Mouse (Mus musculus): ENCODE results near the gene Gm6309.
"Not testable (repeated sequence)": the region's sequence is repeated elsewhere in the genome, so short reads cannot be mapped to it uniquely, and the experiment has no call there.

The Gm6309 gene

DNA sequence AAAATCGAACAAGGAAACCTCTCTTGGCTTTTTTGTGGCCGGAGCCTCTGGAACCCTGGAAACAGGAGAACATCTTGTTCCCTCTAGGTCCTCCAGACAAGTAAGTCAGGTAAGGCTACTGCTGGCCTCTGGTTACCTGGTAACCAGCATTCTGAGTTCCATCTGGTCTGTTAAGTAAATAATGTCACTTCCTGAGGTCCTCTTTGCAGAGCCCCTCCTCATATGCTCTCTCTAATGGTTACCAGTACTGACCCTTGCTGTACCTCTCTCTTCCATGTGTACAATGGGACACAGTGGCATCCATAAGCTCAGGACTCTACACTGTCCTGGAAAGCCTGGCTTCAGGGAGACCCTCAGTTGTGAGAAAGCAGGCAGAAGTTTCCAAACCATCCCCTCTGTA, at the start of gene Gm6309:
TSS of gene Gm6309 (minus strand) at position 101 of the 400 bp plus-strand sequence.
- in situ Hi-C loops (cut with MseI, MboI), result not testable (repeated sequence)

DNA sequence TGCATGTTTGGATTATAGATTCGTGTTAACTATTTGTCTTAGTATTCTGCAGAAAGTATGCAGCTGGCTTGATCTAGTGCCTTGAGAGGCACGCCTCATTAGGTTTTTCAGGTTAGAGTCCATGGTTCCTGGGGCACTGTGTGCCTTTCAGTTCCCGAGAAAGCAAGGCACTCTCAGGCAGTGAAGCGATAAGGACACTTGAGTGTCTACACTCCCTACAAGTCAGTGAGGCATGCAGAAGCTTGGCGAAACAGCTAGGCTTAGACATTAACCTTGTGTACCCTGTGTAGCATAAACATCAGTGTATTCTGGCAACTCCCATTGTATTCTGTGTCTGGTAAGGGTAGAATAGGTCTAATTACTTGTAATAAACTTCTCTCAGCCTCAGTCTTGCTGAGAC, 35.0 kb upstream of the Gm6309 start:
- in situ Hi-C loops (cut with MseI, MboI), result no loop called here

DNA sequence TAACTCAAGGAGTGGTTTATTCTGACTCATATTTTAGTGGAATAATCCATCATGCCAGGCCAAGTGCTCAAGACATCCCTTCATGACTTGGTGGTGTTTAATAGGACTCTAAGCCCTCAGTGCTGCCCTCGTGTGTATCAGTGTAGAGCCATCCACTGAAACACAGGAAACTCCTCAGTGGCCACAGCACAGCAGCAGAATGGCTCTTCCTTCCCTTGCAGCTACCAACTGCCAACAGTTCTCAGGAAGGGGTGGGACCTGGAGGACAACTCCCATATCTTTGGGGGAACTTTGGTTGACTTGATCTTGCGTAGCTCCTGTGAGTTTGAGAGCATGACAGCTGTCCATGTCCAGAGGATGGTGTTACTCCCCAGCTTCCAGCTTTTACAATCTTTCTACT, 33.4 kb upstream of the Gm6309 start:
- in situ Hi-C loops (cut with MseI, MboI), result no loop called here

DNA sequence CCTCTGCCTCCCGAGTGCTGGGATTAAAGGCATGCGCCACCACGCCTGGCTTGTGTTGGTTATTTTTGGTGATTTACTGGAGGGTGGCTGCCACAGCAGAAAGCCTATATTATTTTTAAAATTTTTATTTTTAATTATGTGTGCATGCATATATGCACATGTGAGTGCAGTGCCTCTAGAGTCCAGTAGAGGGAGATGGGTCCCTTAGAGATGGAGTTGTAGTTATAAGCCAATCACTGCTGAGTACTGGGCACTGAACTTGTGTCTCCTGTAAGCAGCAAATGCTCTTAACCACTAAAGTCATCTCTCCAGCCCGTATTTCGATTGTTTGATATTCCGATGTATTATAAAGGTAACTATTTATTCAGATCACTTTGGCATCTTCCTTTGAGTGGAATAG, 30.1 kb upstream of the Gm6309 start:
- in situ Hi-C loops (cut with MseI, MboI), result no loop called here

DNA sequence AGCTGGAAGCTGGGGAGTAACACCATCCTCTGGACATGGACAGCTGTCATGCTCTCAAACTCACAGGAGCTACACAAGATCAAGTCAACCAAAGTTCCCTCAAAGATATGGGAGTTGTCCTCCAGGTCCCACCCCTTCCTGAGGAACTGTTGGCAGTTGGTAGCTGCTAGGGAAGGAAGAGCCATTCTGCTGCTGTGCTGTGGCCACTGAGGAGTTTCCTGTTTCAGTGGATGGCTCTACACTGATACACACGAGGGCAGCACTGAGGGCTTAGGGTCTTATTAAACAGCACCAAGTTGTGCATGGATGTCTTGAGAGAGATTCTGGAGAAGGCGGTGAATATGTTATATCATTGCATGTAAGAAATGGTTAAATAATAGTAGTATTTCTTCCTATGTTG, 29.0 kb upstream of the Gm6309 start:
- in situ Hi-C loops (cut with MseI, MboI), result no loop called here

DNA sequence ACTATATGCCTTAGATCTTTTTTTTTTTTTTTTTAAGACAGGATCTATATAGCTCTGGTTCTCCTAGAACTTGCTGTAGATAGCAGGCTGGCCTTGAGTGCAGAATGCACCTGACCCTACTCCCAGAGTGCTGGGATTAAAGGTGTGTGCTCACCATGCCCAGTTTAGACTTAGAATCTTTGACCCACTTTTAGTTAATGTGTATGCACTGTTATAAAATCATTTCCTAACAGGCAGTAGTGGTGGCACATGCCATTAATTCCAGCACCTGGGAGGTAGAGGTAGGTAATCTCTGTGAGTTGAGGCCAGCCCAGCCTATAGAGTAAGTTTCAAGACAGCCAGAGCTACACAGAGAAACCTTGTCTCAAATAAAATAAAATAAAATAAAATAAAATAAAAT, 28.6 kb upstream of the Gm6309 start:
- in situ Hi-C loops (cut with MseI, MboI), result no loop called here

DNA sequence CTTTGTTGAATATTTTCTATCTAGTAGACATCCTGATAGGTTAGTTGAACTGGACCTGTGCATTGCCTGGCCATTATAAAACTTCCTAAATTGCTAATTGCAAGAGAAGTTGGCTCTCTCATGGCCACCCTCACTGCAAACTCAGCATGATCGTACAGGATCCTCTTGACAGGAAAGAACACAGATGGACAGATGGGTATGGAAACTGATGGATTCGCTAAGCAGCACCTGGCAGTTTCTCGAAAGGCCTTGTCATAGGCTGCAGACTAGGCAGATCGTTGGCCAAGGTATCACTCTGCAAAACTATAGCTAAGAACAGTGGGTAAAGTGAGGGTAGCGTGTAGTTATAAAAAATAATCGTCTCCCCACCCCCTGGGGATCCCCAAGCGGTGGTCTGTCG, 22.8 kb upstream of the Gm6309 start:
- in situ Hi-C loops (cut with MseI, MboI), result no loop called here

DNA sequence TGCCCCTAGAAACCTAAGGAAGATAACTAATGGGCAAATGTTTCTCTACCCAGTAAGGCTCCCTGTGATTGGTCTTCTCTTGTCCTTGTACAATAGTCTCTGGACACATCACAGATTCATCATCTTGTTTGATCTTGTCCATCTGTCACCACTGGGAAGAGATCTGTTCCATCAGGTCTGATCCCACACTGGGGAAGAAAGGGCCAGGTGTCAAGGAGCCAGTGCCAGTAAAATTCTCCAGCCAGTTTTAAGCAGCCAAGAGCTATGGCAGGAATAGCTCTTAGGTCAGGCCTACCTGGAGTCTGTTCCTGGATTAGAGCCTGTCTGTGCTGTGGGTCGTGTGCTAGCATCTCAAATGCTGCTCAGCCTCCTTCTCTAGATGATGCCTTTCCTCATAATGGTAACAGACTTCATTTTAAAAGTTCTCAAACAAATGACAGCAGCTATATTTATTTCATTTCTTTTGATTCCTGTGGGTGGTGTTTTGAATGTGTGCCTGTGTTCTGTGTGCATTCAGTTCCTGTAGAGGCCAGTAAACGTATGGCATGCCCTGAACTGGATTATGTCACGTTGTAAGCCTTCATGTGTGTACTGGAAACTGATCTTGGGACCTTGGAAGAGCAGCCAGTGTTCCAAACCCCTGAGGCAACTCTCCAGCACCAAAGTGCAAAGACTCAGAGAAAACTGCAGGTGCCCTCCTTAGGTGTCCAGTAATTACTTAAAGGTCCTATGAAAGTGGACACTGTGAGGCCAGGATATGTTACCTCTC, 20.2 kb upstream of the Gm6309 start:
- in situ Hi-C loops (cut with MseI, MboI), result no loop called here

DNA sequence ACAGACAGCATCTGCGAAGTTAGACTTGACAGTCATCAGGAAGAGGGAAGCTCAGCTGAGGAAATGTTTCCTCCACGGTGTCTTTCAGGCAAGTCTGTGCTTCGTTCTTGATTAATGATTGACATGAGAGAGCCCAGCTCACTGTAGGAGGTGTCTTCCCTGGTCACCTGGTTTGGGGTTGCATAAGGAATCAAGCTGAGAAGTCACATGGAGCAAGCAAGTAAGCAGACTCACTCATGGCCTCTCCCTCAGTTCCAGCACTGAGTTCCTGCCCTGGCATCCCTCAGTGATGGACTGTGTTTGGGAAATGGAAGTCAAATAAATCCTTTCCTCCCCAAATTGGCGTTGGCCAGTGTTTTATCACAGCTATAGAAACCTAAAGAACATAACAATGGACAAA, 19.6 kb upstream of the Gm6309 start:
- in situ Hi-C loops (cut with MseI, MboI), result no loop called here

DNA sequence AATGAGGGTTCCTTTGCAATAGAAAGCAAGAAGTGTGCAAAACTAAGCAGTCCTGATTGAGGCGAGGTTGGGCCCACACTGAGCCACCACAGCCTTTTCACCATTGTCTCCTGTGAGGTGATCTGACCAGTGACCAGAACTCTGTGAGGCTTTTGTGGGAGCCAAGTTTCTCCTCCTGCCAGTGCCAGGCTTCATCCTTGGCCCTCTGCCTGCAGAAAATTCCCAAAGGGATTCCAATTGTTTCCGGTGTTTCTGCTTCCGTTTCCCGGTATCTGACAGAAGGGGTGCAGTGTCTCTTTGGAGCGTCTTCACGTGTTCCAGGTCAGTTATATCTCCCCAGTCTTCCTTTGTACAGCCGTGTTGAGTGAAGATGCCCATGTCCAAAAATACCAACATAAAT, 18.2 kb upstream of the Gm6309 start:
- in situ Hi-C loops (cut with MseI, MboI), result loop anchor here in 1 of 2 experiments (10.0 kb wide), 1 partner anchor 116 kb away; no protein-coding TSS in a partner anchor

DNA sequence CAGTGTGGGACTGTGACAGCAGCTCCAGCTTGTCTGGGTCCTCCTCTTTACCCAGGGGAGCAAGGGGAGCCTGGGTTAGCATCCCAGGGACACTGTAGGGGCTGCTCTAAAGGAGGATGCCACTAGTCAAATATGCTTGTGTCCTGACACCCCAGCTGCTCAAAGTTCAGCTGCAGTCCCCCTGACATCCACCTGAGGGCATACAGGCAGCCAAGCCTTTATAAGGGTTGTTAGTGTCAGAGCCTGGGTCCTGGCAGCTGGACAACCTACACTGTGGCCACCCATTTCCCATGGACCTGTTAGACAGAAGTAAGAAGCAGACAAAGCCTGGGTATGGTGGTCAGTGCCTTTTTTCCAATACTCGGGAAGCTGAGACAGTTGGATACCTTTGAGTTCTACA, 17.6 kb upstream of the Gm6309 start:
- in situ Hi-C loops (cut with MseI, MboI), result loop anchor here in 1 of 2 experiments (10.0 kb wide), 1 partner anchor 117 kb away; no protein-coding TSS in a partner anchor

DNA sequence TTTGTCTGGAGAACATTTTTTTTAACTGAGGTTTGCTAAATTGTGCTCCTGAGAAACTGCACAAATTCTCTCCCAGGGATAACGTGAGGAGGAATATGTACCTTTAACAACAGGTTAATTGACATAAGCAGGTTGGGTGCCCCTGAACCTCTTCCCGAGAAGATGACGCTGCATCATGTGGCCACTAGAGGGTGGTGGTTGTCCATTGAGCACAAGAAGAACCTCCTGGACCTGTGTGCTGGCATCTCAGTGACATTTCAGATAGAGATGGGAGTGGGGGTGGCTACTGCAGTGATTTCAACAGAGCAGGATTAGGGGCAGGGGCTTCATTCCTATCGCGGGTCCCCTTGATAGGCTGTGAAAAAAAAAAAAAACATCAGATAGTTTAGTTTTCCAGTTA, 16.9 kb upstream of the Gm6309 start:
- in situ Hi-C loops (cut with MseI, MboI), result loop anchor here in 1 of 2 experiments (10.0 kb wide), 1 partner anchor 117 kb away; no protein-coding TSS in a partner anchor

DNA sequence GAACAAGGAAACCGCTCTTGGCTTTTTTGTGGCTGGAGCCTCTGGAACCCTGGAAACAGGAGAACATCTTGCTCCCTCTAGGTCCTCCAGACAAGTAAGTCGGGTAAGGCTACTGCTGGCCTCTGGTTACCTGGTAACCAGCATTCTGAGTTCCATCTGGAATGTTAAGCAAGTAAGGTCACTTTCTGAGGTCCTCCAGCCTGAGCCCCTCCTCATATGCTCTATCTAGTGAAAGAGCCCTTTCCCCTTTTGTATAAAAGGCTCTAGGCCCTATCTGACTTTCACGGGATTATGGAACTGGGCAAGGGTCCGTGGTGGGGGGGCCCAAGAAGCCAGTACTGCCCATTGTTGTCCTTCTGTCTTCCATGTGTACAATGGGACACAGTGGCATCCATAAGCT, 14.7 kb upstream of the Gm6309 start, which contains the start of gene 1700001J03Rik:
TSS of gene 1700001J03Rik (minus strand) at position 101 of the 400 bp plus-strand sequence.
- in situ Hi-C loops (cut with MseI, MboI), result loop anchor here in 1 of 2 experiments (10.0 kb wide), 1 partner anchor 120 kb away; no protein-coding TSS in a partner anchor

DNA sequence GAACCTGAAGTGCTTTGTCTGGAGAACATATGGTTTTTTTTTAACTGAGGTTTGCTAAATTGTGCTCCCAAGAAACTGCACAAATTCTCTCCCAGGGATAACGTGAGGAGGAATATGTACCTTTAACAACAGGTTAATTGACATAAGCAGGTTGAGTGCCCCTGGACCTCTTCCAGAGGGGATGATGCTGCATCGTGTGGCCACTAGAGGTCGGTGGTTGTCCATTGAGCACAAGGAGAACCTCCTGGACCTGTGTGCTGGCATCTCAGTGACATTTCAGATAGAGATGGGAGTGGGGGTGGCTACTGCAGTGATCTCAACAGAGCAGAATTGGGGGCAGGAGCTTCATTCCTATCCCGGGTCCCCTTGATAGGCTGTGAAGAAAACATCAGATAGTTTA, 2.2 kb upstream of the Gm6309 start:
- in situ Hi-C loops (cut with MseI, MboI), result not testable (repeated sequence)

DNA sequence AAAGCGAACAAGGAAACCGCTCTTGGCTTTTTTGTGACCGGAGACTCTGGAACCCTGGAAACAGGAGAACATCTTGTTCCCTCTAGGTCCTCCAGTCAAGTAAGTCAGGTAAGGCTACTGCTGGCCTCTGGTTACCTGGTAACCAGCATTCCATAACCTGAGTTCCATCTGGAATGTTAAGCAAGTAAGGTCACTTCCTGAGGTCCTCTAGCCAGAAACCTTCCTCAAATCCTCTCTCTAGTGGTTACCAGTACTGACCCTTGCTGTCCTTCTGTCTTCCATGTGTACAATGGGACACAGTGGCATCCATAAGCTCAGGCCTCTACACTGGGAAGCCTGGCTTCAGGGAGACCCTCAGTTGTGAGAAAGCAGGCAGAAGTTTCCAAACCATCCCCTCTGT, 10.1 kb downstream of the Gm6309 start, which contains the start of gene Gm5565:
TSS of gene Gm5565 (minus strand) at position 101 of the 400 bp plus-strand sequence.
- in situ Hi-C loops (cut with MseI, MboI), result not testable (repeated sequence)

DNA sequence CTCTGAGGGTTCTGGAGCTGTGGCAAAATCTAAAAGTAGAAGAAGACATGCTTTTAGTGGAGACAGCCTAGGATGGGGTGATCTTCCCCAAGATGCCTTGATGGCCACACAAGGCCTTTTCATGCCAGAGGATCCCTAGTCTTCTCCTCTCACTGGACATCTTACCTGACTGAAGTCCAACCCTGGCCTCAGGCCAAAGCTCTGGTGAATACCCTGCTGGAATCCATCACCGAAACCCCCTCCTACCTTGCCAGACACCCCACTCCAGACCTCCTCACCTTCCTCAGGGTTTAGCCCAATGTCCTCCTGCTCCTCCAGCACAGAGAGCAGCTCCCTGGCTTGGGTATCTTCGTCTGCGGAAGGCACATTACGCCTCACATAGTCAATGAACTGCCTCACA, 12.2 kb downstream of the Gm6309 start:
- in situ Hi-C loops (cut with MseI, MboI), result not testable (repeated sequence)

DNA sequence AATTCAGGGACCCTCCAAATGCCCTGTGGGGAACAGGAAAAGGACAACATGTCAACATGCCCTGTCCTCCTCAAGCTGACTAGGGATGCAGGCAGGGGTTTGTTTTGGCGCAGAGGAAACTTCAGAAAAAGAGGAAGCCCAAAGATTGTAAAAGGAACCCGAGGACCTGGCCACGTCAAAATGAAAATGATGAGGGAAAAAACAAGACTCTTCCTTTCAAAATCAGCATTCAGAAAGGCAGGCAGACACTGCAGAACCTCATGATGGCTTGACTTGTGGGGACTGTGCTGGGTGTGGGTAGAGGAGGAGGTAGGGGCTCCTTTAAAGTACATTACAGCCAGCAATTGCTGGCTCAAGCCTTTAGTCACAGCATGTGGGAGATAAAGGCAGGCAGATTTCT, 20.1 kb downstream of the Gm6309 start:
- in situ Hi-C loops (cut with MseI, MboI), result no loop called here

DNA sequence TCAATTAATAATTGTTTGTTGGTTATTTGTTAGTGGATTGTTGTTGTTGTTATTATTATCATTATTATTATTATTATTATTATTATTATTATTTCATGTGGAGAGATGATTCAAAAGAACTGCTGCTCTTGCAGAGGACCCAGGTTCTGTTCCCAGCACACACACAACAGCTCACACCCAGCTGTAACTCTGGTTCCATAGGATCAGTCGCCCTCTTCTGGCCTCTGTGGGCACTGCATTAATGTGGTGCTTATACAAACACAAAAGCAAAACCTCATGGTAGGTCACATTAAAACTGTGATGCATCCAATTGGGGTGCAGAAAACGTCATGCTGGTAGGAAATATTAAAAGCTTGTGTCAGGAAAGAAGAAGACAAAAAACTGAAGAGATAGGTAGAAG, 22.6 kb downstream of the Gm6309 start:
- in situ Hi-C loops (cut with MseI, MboI), result loop anchor here (5.0 kb wide), 1 partner anchor 419 kb away; no protein-coding TSS in a partner anchor

Measured in mouse trophoblast stem cell (cell line).